In genomic region chr5:9744120-9744519, GRCm38 (mm10) we compare ENCODE assay signal across 29 mouse cellular contexts. TPM values are rescaled to one million over a fixed set of nuclear protein-coding genes. Genes with fewer than 3 reads are reported as not detected.
"Had no signal": no experiment of that assay in that cellular context is flagged by ENCODE, and none has a peak within 500 bp of the region (broad histone marks: within the 10 kb centered on the region; RNA-seq: fewer than 3 reads in every experiment).

No protein-coding gene starts in this region.

- H3K9ac ChIP-seq: forebrain, postnatal 0 days; heart, embryonic 13.5 days; heart, embryonic 15.5 days; hindbrain, embryonic 12.5 days; hindbrain, embryonic 14.5 days; intestine, embryonic 15.5 days; limb, embryonic 12.5 days; liver, embryonic 13.5 days; liver, embryonic 15.5 days; liver, postnatal 0 days had no signal

- H3K4me1 ChIP-seq: heart, embryonic 13.5 days; heart, embryonic 15.5 days; hindbrain, embryonic 10.5 days; hindbrain, embryonic 12.5 days; intestine, embryonic 15.5 days; limb, embryonic 10.5 days; limb, embryonic 12.5 days; liver, embryonic 13.5 days; liver, embryonic 15.5 days had no signal

- H3K27me3 ChIP-seq: heart, embryonic 13.5 days; heart, embryonic 15.5 days; hindbrain, embryonic 12.5 days; intestine, embryonic 15.5 days; limb, embryonic 12.5 days; liver, embryonic 13.5 days; liver, embryonic 15.5 days had no signal

- DNase-seq: forebrain, postnatal 0 days; gastrocnemius, adult 2 months; gastrocnemius, postnatal 10 days; gastrocnemius, postnatal 25 days; kidney, adult 18-20 months; kidney, adult 8-10 months; kidney, postnatal 10 days; kidney, postnatal 25 days; kidney, postnatal 4 days; liver; liver, embryonic 13.5 days; liver, postnatal 0 days had no signal

- H3K4me3 ChIP-seq: gastrocnemius, adult 2 months; heart, embryonic 13.5 days; heart, embryonic 15.5 days; hindbrain, embryonic 10.5 days; hindbrain, embryonic 12.5 days; intestine, embryonic 15.5 days; layer of hippocampus, adult 2 months; left cerebral cortex, adult 2 months; limb, embryonic 10.5 days; limb, embryonic 12.5 days; liver, embryonic 13.5 days; liver, embryonic 15.5 days had no signal

- H3K9me3 ChIP-seq: heart, embryonic 13.5 days; heart, embryonic 15.5 days; hindbrain, embryonic 10.5 days; hindbrain, embryonic 12.5 days; intestine, embryonic 15.5 days; limb, embryonic 10.5 days; limb, embryonic 12.5 days; liver, embryonic 13.5 days; liver, embryonic 15.5 days had no signal

- H3K36me3 ChIP-seq: heart, embryonic 13.5 days; heart, embryonic 15.5 days; hindbrain, embryonic 10.5 days; hindbrain, embryonic 12.5 days; intestine, embryonic 15.5 days; limb, embryonic 10.5 days; limb, embryonic 12.5 days; liver, embryonic 13.5 days; liver, embryonic 15.5 days had no signal

- H3K4me2 ChIP-seq: heart, embryonic 13.5 days; heart, embryonic 15.5 days; hindbrain, embryonic 12.5 days; hindbrain, embryonic 14.5 days; intestine, embryonic 15.5 days; limb, embryonic 12.5 days; liver, embryonic 11.5 days; liver, embryonic 13.5 days; liver, embryonic 15.5 days had no signal

- H3K27ac ChIP-seq: gastrocnemius, adult 2 months; heart, embryonic 13.5 days; heart, embryonic 15.5 days; hindbrain, embryonic 10.5 days; hindbrain, embryonic 12.5 days; hindbrain, embryonic 14.5 days; intestine, embryonic 15.5 days; layer of hippocampus, adult 2 months; left cerebral cortex, adult 2 months; limb, embryonic 10.5 days; limb, embryonic 12.5 days; liver, embryonic 13.5 days; liver, embryonic 15.5 days had no signal

- ATAC-seq: forebrain, postnatal 0 days; hindbrain, embryonic 16.5 days; inflammation-experienced regulatory T-cells, adult 6 months; intestine, embryonic 15.5 days; intestine, postnatal 0 days; liver, postnatal 0 days had no signal

RNA-seq across cellular contexts. Expression of gene Grm3, which starts 19.1 kb away (rescaled TPM):
- total RNA-seq: gastrocnemius, adult 2 months; gastrocnemius, postnatal 25 days; granulocyte monocyte progenitor cell, adult 5-6 weeks; heart, postnatal 36 days had no signal
- polyA plus RNA-seq: inflammation-experienced regulatory T-cells, adult 6 months; intestine, postnatal 0 days; limb, embryonic 10.5 days; liver, postnatal 0 days had no signal
